Mouse (Mus musculus) brain, embryonic 14.5 days (tissue): ENCODE measurements around the gene Pcdh8. TPM values are rescaled to one million over a fixed set of nuclear protein-coding genes. Genes with fewer than 3 reads are reported as not detected.

Source experiments
- DNase-seq: peaks from one replicate; pipeline ENCODE4 v3.0.0-alpha.2; 2011; ENCODE audit warnings: low read depth
- CTCF ChIP-seq: fragments of 200-500 bp; IDR thresholded peaks from 2 replicates; pipeline ENCODE4 v1.5.1; 2012; ENCODE audit warnings: inconsistent platforms, mild to moderate bottlenecking, moderate library complexity, borderline replicate concordance; ENCODE audit not compliant: insufficient read depth, insufficient read length; ENCODE audit errors: extremely low read depth
- POLR2A ChIP-seq: fragments of 200-500 bp; IDR thresholded peaks from 2 replicates; pipeline ENCODE4 v1.6.1; 2012; ENCODE audit warnings: mild to moderate bottlenecking, inconsistent platforms, borderline replicate concordance; ENCODE audit not compliant: poor library complexity, insufficient read depth, insufficient read length, severe bottlenecking; ENCODE audit errors: extremely low read depth
- polyA plus RNA-seq: library from polyadenylated mRNA; depleted of rRNA; stranded (reverse); fragments of >200 nt; gene quantifications from 2 replicates; pipeline ENCODE4 v1.2.3, GENCODE M21; 2012

The Pcdh8 gene
- polyA plus RNA-seq, 1 experiment = 64.5 TPM

DNA sequence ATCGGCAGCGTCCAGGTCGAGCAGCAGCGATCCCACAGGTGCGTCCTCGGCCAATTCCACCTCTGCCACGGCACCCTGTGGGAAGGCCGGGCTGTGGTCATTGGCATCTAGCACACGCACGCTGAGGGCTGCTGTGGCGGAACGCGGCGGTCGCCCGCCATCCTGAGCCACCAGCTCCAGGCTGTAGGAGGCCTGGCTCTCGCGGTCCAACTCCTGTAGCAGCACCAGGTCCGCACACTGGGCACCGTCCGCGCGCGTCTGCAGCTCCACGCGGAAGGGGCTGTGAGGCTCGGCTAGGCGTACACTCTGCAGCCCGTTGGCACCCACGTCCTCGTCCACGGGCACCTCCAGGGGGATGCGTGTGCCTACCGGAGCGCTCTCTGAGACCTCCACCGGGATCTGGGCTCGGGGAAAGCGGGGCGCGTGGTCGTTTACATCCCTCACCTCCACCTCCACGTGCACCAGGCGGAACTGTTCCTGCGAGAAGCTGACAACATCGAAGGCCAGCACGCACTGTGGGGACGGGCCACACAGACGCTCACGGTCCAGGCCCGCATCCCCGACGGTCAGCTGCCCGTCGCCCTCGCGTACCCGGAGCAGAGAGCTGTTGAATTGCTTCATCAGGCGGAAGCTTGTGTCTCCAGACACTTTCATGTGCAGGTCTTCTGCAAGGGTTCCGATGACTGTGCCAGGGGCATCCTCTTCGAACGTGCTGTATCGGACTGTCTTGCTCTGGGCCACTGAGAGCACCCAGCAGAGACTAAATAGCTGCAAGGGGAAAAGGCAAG, 612 bp downstream of the Pcdh8 start:
- no peak for TF ChIP-seq POLR2A
- no peak for TF ChIP-seq CTCF
- peak; percentile 56 for DNase-seq

DNA sequence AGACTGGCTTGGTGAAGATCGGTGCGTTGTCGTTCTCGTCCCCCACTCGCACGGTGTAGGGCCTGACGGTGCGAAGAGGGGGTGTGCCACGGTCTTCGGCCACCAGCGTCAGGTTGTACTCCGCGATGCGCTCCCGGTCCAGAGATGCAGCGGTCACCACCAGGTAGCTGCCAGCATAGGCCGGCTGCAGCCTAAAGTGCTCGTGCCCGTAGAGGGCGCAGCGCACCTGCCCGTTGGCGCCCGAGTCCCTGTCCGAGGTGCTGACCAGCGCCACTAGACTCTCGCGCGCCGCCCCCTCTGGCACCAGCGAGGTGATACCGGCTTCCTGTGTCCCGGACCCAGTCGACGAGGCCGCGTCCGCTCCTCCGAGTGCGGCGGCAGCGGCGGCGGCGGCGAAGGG, 1.5 kb downstream of the Pcdh8 start:
- peak; percentile 85 for DNase-seq
- TF ChIP-seq POLR2A (no peak), CTCF (peak; percentile 76)

GRCm38 (mm10) chr14:79768996-79769395, 2.1 kb downstream of the Pcdh8 start:
- TF ChIP-seq CTCF = peak; percentile 36; the same call in 1 of the 2 replicates
- TF ChIP-seq POLR2A = no peak
- peak; percentile 75 for DNase-seq

GRCm38 (mm10) chr14:79768076-79768830, 2.9 kb downstream of the Pcdh8 start:
- TF ChIP-seq POLR2A = no peak
- 0 out of 2 replicates have a peak, but pooled peaks have one; percentile 8 for TF ChIP-seq CTCF
- DNase-seq = peak; percentile 35

DNA sequence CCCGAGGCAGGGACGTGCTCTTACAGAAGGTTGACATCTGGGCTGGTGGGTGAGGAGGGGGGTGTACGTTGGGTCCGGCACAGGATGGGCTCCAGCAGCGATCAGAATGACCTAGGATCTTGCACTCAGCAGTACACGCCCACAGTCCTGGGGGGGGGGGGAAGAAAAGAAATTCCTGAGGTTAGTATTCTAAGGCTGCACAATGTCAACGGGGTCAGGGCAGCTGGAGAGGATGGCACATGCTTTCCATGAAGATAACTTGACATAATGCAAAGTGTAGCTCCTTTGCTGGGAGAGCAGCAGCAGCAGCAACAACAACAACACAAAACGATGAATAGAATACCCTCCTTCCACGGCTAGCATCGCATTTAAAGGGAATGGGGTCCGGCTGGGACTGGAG, 3.5 kb downstream of the Pcdh8 start:
- TF ChIP-seq POLR2A (no peak), CTCF (no peak)
- peak; percentile 26 for DNase-seq

DNA sequence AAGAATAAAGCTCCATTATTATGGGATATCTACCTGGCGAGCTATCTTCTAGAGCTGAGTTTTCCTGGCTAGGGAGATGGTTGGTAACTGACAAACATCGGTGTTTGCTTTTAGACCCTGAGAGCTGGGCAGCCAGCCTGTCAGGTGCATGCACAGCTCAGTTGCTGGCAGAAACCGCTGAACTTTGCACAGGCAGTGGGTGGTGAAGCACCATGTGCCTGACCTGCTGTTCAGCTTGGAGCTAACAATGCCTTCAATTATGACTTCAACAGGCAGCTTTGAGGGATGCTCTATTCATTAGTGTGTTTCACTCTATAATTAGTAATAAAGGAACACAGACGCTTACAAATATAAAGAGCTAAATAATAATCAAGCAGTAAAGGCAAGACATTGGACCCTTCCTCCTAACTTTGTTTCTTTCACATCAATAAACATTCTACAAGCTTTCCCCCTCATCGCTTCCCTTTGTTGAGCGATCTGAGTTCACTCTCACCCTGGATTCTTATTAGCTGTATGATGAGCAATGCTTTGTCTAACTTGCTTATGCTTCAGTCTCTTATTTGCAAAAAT, 5.8 kb downstream of the Pcdh8 start:
- no peak for TF ChIP-seq CTCF
- TF ChIP-seq POLR2A = no peak
- DNase-seq = peak; percentile 60

GRCm38 (mm10) chr14:79754601-79755222, 16.4 kb downstream of the Pcdh8 start:
- DNase-seq = peak; percentile 51
- TF ChIP-seq CTCF = no peak
- no peak for TF ChIP-seq POLR2A

GRCm38 (mm10) chr14:79754157-79754556, 17.0 kb downstream of the Pcdh8 start:
- peak; percentile 53 for DNase-seq
- no peak for TF ChIP-seq POLR2A
- TF ChIP-seq CTCF = no peak

DNA sequence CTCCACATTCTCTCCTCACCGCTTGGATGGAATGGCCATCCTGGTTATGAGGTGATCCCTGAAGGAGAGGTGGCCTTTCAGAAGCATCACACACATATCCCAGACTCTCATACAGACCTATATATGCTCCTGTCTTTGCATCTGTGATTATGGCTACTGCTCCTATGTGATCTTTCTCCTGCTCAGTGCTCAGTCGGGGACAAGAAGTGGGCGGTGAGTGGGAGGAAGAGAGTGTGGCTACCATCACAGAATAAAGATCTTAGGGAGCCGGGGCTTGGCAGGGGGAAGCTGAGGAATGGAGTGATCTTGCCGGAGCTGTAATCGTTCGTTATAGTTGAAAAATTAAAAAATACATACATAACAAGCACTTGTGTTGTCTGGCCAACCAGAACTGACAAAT, 17.4 kb downstream of the Pcdh8 start:
- TF ChIP-seq POLR2A = no peak
- no peak for TF ChIP-seq CTCF
- no peak for DNase-seq

DNA sequence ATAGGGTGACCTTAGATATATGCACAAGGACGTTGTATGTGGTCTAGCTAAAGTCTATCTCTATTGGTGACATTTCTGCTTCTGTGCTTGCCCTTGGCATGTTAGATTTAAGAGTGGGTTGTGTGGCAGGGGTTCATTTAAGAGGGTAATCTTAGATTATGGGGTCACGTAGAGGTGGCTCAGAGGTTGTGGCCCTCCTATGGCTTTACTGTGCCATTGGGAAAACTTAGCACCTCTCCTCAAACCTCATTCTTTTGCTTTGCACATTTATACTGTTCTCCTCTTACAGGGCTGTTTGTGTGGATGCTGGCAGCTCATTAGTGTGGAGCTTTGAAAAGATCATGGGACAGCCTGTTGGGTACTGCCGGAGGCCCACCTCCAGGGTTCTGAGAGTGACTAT, 30.6 kb downstream of the Pcdh8 start:
- TF ChIP-seq POLR2A = no peak
- TF ChIP-seq CTCF = no peak

DNA sequence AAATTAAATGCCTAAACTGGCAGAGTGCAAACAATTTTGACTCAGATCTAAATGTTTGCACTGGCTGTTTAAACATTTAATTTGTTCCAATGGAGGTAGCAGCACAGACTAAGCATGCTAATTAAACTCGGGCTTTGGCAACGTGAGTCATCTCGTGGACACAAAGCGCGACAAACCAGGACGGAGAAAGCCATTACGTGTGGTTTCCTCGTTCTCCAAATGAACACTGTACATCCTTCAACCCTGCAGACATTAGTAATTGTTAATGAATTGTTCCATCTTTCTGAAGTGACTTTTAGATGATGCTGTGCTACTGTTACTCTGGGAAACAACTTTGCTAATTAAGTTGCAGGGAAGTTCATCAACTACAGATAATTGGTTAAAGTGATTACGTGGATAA, 32.7 kb downstream of the Pcdh8 start:
- peak; percentile 66 for DNase-seq
- TF ChIP-seq CTCF (no peak), POLR2A (no peak)

More for the DNA sequence above, 30.6 kb downstream of the Pcdh8 start:
- peak; percentile 7 for DNase-seq
